Mouse (Mus musculus) hindbrain, embryonic 16.5 days (tissue): ENCODE results near the gene Myoz2. TPM values are rescaled to one million over a fixed set of nuclear protein-coding genes. Genes with fewer than 3 reads are reported as not detected.

Source experiments
- ATAC-seq: fragments of 200-750 bp; cut with Nextera tagmentation; 2 replicates; pipeline ENCODE4 v1.8.0; 2017; ENCODE audit warnings: moderate TSS enrichment, moderate library complexity
- H3K27ac ChIP-seq: fragments of 300-500 bp; sonication (generic); 2 replicates; pipeline ENCODE4 v1.5.1; 2014; ENCODE audit warnings: low read depth, mild to moderate bottlenecking, control low read depth, low read length, moderate library complexity
- H3K27me3 ChIP-seq: fragments of 300-500 bp; sonication (generic); replicated peaks from 2 replicates; pipeline ENCODE4 v1.6.1; 2014; ENCODE audit warnings: low read length; ENCODE audit not compliant: control insufficient read depth, insufficient read depth
- H3K36me3 ChIP-seq: fragments of 300-500 bp; sonication (generic); 2 replicates; pipeline ENCODE4 v1.6.1; 2014; ENCODE audit warnings: mild to moderate bottlenecking, low read length, moderate library complexity, mixed read lengths; ENCODE audit not compliant: control insufficient read depth, insufficient read depth
- H3K4me1 ChIP-seq: fragments of 300-500 bp; sonication (generic); 2 replicates; pipeline ENCODE4 v1.6.1; 2014; ENCODE audit warnings: low read depth, low read length; ENCODE audit not compliant: control insufficient read depth, insufficient read depth
- H3K4me2 ChIP-seq: fragments of 300-500 bp; sonication (generic); 2 replicates; pipeline ENCODE4 v1.6.1; 2014; ENCODE audit warnings: mild to moderate bottlenecking, low read length, control low read depth, moderate library complexity
- H3K4me3 ChIP-seq: fragments of 300-500 bp; sonication (generic); 2 replicates; pipeline ENCODE4 v1.5.1; 2014; ENCODE audit warnings: mild to moderate bottlenecking, low read length, control low read depth, moderate library complexity
- H3K9ac ChIP-seq: fragments of 300-500 bp; sonication (generic); 2 replicates; pipeline ENCODE4 v1.6.1; 2014; ENCODE audit warnings: low read depth, mild to moderate bottlenecking, control low read depth, low read length, moderate library complexity
- H3K9me3 ChIP-seq: fragments of 300-500 bp; sonication (generic); 2 replicates; pipeline ENCODE4 v1.6.1; 2014; ENCODE audit warnings: mild to moderate bottlenecking, low read length, moderate library complexity; ENCODE audit not compliant: control insufficient read depth
- WGBS: fragments of 180-500 bp; shearing (Covaris S2); extraction: QIAGEN DNeasy Blood & Tissue Kit; methylation state at CpG from one replicate; pipeline ENCODE4 v1.1.7; 2014; 5-methylcytosine and 5-hydroxymethylcytosine counted together
- polyA plus RNA-seq: library from polyadenylated mRNA; unstranded; fragments of >200 nt; fragmentation: Nextera tagmentation; extraction: Ambion mirVana; gene quantifications from 2 replicates; pipeline ENCODE4 v1.2.1, GENCODE M21; 2015

Myoz2 gene
- polyA plus RNA-seq = 0.13 and 2.4 TPM in 2 replicates

- Histone ChIP-seq H3K4me3 (no peak within 1 kb of the TSS), H3K4me1 (no peaks in the 10 kb centered on the region), H3K36me3 (no peaks in the 10 kb centered on the region), H3K27me3 (no peaks in the 10 kb centered on the region), H3K9me3 (no peaks in the 10 kb centered on the region), H3K4me2 (no peak within 1 kb of the TSS), H3K27ac (no peak within 1 kb of the TSS), H3K9ac (no peak within 1 kb of the TSS)
- 91% methylated on average over 7 of the region's 7 CpGs for WGBS
- no peak for ATAC-seq
Observed at GRCm38 (mm10) chr3:123034752-123035151, at the start of gene Myoz2. TSS of gene Myoz2 (minus strand) at chr3:123035015.

- WGBS = 84% methylated on average over 3 of the region's 3 CpGs
- no peaks in the 10 kb centered on the region for H3K9me3 ChIP-seq
- H3K27ac ChIP-seq = no peak overlapping the region
- no peaks in the 10 kb centered on the region for H3K36me3 ChIP-seq
- no peak for ATAC-seq
- no peaks in the 10 kb centered on the region for H3K27me3 ChIP-seq
- no peak overlapping the region for H3K9ac ChIP-seq
- H3K4me2 ChIP-seq = no peak overlapping the region
- H3K4me1 ChIP-seq = no peaks in the 10 kb centered on the region
- no peak overlapping the region for H3K4me3 ChIP-seq
Observed at GRCm38 (mm10) chr3:123081665-123082064, 46.9 kb upstream of the Myoz2 start.

- no peak for ATAC-seq
- no peak overlapping the region for H3K4me3 ChIP-seq
- H3K27ac ChIP-seq = no peak overlapping the region
- no peak overlapping the region for H3K4me2 ChIP-seq
- no peaks in the 10 kb centered on the region for H3K36me3 ChIP-seq
- no peak overlapping the region for H3K9ac ChIP-seq
- no peaks in the 10 kb centered on the region for H3K9me3 ChIP-seq
- WGBS = 45% methylated on average over 7 of the region's 7 CpGs
- no peaks in the 10 kb centered on the region for H3K27me3 ChIP-seq
- no peaks in the 10 kb centered on the region for H3K4me1 ChIP-seq
Observed at GRCm38 (mm10) chr3:123080943-123081342, 46.1 kb upstream of the Myoz2 start.

GRCm38 (mm10) chr3:123080017-123080725, 45.4 kb upstream of the Myoz2 start:
- ATAC-seq = no peak
- Histone ChIP-seq H3K27me3 (no peaks in the 10 kb centered on the region), H3K27ac (no peak overlapping the region), H3K9me3 (no peaks in the 10 kb centered on the region), H3K4me1 (no peaks in the 10 kb centered on the region), H3K9ac (no peak overlapping the region), H3K36me3 (no peaks in the 10 kb centered on the region), H3K4me2 (no peak overlapping the region), H3K4me3 (no peak overlapping the region)
- 75% methylated on average over 19 of the region's 19 CpGs for WGBS

- Histone ChIP-seq H3K9me3 (no peaks in the 10 kb centered on the region), H3K9ac (no peak overlapping the region), H3K27me3 (no peaks in the 10 kb centered on the region), H3K36me3 (no peaks in the 10 kb centered on the region), H3K27ac (no peak overlapping the region), H3K4me3 (no peak overlapping the region), H3K4me2 (no peak overlapping the region), H3K4me1 (no peaks in the 10 kb centered on the region)
- ATAC-seq = no peak
- 88% methylated on average over 3 of the region's 3 CpGs for WGBS
Observed at GRCm38 (mm10) chr3:123075759-123076158, 40.9 kb upstream of the Myoz2 start.

GRCm38 (mm10) chr3:123075034-123075433, 40.2 kb upstream of the Myoz2 start:
- Histone ChIP-seq H3K4me1 (no peaks in the 10 kb centered on the region), H3K27ac (no peak overlapping the region), H3K4me3 (no peak overlapping the region), H3K36me3 (no peaks in the 10 kb centered on the region), H3K4me2 (no peak overlapping the region), H3K9ac (no peak overlapping the region), H3K27me3 (no peaks in the 10 kb centered on the region), H3K9me3 (no peaks in the 10 kb centered on the region)
- no peak for ATAC-seq

GRCm38 (mm10) chr3:123073351-123073750, 38.5 kb upstream of the Myoz2 start:
- no peak for ATAC-seq
- Histone ChIP-seq H3K4me1 (no peaks in the 10 kb centered on the region), H3K36me3 (no peaks in the 10 kb centered on the region), H3K27me3 (no peaks in the 10 kb centered on the region), H3K27ac (no peak overlapping the region), H3K9me3 (no peaks in the 10 kb centered on the region), H3K4me3 (no peak overlapping the region), H3K9ac (no peak overlapping the region), H3K4me2 (no peak overlapping the region)

- H3K9ac ChIP-seq = no peak overlapping the region
- no peaks in the 10 kb centered on the region for H3K4me1 ChIP-seq
- H3K4me3 ChIP-seq = no peak overlapping the region
- no peaks in the 10 kb centered on the region for H3K27me3 ChIP-seq
- H3K9me3 ChIP-seq = no peaks in the 10 kb centered on the region
- WGBS = no CpG with 5 or more reads among the region's 1 CpGs
- H3K4me2 ChIP-seq = no peak overlapping the region
- ATAC-seq = no peak
- H3K27ac ChIP-seq = no peak overlapping the region
- no peaks in the 10 kb centered on the region for H3K36me3 ChIP-seq
Observed at GRCm38 (mm10) chr3:123072472-123072871, 37.7 kb upstream of the Myoz2 start.

- H3K4me3 ChIP-seq = no peak overlapping the region
- no peaks in the 10 kb centered on the region for H3K9me3 ChIP-seq
- WGBS = 94% methylated on average over 1 of the region's 1 CpGs
- H3K4me2 ChIP-seq = no peak overlapping the region
- no peak overlapping the region for H3K9ac ChIP-seq
- no peaks in the 10 kb centered on the region for H3K4me1 ChIP-seq
- ATAC-seq = no peak
- no peaks in the 10 kb centered on the region for H3K27me3 ChIP-seq
- no peaks in the 10 kb centered on the region for H3K36me3 ChIP-seq
- H3K27ac ChIP-seq = no peak overlapping the region
Observed at GRCm38 (mm10) chr3:123070996-123071395, 36.2 kb upstream of the Myoz2 start.

- no peak overlapping the region for H3K4me3 ChIP-seq
- H3K9ac ChIP-seq = no peak overlapping the region
- no peaks in the 10 kb centered on the region for H3K9me3 ChIP-seq
- no peaks in the 10 kb centered on the region for H3K27me3 ChIP-seq
- no peak overlapping the region for H3K27ac ChIP-seq
- ATAC-seq = no peak
- H3K36me3 ChIP-seq = no peaks in the 10 kb centered on the region
- no peaks in the 10 kb centered on the region for H3K4me1 ChIP-seq
- WGBS = 97% methylated on average over 7 of the region's 7 CpGs
- no peak overlapping the region for H3K4me2 ChIP-seq
Observed at GRCm38 (mm10) chr3:123066836-123067235, 32.0 kb upstream of the Myoz2 start.
